Mouse (Mus musculus) spleen, embryonic (tissue): Measurements from ENCODE around the gene Slc6a9.

Source experiments
- CTCF ChIA-PET: fragments of 350-600 bp; sonication (Branson Sonifier 250); formaldehyde crosslinking; loops from one replicate; lab custom pipeline; 2022; lab: Charles Lee

Gene Slc6a9

DNA sequence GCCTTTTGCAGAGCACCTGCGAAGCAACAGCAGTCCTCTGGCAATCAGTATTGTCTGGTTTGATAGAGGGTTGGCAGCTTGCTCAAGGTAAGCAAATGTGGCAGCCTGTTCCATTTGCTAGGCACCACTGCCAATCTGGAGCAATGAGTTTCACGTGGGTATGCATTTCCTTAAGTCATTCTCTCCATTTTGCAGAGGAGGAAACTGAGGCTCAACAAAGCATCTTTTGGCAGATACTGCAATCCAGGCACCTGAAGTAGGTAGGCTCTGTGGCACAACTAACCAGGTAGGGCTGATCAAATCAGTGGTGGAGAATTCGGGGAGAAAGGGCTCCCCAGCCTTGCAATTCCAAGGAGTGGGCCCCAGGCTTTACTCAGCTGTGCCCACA is at the start of gene Slc6a9:
TSS of gene Slc6a9 (plus strand) at position 50 of the 388 bp plus-strand sequence.
- CTCF ChIA-PET, result no interaction called here

DNA sequence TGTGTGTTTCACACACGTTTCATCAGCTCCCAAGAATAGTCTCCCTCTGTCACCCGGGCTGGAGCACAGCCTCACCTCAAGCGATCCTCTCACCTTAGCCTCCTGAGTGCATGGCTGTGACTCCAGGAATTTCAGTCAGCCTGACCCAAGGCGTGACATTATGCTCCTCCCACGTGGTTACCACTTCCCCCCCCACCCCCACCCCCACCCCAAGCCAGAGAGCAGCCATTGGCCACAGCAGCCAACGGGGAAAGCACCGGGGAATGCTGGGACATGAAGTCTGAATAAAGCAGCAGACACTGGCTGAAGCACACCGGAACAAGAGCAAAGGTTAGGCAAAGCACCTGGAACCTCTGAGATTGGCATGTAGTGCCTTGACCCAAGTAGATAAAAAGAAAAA is 47.3 kb upstream of the Slc6a9 start:
- CTCF ChIA-PET, result no interaction called here

DNA sequence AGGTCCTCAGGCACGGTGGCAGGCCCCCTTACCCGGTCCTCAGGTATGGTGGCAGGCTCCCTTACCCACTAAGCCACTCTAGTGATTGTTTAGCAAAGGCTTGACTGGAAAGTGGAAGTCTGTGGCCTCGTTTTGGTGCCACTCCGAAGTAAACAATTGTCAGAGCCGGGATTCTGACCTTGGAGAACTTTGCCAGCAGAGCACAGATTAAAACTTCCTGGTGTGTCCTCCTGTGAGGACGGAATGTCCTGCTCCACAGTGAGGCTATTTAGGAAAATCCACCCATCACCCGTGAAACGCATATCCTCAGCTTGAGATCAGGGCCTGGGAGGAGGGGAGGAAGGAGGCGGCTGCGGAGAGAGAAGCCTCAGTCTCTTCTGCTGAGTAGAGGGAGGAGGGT is 46.0 kb upstream of the Slc6a9 start:
- CTCF ChIA-PET, result no interaction called here

DNA sequence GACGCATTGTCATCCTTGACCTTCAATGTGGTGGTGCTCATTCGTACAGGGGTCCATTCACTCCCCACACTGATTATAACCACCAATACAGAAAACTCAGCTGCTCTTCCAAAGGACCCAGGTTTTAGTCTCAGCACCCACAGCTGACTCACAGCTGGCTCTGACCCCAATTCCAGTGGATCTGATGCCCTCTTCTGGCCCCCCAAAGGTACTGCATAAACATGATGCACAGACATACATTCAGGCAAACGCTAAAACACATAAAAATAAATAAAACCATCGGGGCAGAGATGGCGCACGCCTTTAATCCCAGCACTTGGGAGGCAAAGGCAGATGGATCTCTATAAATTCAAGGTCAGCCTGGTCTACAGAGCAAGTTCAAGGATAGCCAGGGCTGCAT is 34.4 kb upstream of the Slc6a9 start:
- CTCF ChIA-PET, result interaction anchor here (0.6 kb wide), 1 partner anchor 1898 kb away, joined by 3 read pairs; no protein-coding TSS in a partner anchor

DNA sequence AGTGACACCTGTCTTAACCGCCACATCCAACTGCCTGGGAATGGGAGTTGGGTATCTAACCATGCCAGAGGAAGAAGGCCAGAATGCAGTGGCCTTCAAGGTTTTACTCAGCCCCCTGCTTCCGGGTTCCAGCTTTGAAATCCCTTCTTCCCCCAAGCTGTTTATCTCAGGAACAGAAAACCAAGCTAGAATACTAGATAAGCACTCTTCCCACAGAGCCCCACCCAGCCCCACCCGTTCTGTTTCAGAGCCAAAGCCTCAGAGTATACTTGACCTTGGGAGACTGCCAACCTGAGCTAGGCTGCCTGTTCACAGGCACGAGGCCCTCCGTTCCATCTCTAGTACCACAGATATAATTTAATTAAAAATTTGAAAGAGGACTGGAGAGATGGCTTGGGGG is 27.3 kb upstream of the Slc6a9 start:
- CTCF ChIA-PET, result no interaction called here

DNA sequence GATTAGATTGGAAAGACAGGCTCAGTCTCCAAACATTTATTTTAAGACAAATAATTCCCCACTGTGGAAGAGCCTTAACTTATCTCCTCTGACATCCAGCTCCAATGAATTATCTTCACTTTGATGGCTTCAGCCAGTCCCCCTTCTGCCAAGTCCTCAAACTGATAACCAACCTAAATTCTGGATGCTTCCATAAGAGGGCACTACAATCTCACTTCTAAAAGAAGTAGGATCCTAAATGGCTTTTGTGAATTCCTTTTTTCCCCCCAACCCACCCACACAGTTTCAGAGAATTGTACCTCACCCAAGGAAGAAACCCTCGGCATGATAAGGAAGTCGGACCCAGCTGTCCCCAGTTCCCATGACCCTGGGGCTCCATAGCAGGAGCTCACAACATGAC is 23.4 kb upstream of the Slc6a9 start:
- CTCF ChIA-PET, result no interaction called here

DNA sequence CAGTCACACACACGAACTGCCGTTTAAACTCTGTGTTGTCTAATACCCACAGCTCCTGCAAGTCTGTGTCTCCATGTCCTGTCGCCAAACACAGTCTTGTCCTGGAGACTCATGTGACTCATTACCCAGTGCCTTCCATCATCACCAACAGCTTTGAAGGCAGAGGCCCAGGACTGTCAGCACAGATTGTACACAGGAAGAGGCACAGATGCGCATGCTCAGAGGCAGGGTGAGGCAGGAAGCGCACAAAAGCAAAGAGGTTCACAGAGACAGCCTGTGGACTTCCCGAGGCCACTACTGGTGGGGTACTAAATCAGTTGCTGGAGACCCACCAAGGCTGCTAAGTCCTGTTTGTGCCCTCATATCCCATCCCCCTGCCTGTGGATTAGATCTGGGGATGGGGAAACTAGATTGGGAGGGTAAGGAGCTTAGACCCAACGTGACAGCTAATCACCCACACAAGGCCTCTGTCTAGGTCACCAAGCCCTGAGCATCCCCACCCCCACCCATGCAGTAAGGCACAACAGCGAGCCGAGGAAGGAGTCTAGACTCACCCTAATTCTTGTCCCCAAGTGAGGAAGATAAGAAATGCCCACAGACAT is 20.6 kb upstream of the Slc6a9 start:
- CTCF ChIA-PET, result no interaction called here

DNA sequence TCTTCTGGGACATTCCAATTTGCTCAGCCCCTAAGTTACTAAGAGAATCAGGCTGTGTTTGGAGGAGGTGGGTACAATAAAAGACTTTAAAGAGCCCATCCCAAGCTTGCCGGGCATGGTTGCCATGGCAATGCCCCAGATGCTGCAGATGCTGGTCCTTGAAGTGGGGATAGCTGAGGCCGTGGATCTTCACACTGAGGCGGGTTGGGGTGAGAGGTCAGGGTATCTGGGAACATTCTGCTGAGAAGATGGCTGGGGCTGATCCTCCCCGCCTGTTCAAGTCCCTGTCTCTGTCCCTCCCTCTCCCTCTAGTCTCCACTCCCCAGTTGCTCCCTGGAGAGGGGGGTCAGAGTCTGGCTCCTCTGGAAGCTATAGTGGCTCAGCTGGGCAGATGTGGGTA is 20.0 kb upstream of the Slc6a9 start:
- CTCF ChIA-PET, result no interaction called here

DNA sequence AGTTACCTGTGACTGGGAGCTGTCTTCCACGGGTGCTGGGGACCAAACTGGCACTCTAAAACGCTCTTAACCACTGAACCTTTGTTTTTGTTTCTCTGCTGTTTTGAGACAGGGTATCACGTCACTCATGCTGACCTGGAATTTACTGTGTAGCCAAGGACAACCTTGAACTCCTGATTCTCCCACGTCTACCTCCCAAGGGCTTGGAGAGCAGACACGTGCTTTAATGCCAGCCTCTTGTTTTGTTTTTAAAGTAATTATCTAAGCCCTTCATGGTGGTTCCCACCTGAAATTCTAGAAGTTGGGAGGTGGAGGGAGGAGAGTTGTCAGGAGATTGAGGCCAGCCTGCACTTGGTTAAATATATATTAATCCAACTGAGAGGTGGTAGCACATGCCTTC is 17.5 kb upstream of the Slc6a9 start:
- CTCF ChIA-PET, result no interaction called here

DNA sequence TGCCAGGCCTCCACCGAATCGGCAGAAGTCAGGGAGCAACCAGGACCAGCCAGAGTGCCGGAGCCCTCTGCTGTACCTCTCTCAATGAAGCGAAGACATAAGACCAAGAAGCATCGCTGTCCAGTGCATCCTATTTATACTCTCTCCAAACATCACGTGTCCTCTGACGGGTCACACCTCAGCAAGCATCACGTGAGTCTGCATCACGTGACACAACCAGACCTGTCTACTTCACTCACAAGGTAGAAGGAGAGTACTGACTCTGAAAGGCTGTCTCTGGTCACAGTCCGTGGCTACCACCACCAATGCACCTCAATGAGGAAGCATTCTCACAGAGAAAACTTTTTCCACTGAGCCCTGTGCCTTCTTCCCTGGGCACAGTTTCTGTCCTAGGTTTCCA is 16.3 kb upstream of the Slc6a9 start:
- CTCF ChIA-PET, result no interaction called here

DNA sequence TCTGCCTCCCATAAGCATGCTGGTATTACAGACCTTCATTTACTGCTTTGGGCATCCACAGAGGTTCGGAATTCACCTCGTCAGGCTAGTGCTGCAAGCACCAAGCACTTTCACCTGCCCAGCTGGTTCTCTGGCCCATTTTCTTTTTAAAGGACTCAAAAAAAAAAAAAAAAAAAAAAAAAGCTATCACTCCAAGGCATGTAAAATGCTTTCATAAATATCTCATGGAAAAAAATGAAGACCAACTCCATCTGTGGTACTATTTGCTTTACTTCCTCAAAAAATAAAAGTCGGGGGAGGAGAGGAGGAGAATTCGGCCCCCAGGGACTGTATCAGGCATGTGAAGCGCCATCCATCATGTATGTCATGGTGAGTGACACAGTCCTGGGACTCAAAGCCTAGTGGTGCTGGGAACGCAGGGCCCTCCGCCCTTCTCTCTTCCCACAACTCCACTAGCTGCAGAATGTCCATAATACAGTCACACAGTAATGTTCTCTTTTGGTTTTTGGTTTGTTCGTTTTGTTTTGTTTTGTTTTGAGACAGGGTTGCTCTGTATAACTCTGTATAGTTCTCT is 5.6 kb upstream of the Slc6a9 start:
- CTCF ChIA-PET, result no interaction called here

DNA sequence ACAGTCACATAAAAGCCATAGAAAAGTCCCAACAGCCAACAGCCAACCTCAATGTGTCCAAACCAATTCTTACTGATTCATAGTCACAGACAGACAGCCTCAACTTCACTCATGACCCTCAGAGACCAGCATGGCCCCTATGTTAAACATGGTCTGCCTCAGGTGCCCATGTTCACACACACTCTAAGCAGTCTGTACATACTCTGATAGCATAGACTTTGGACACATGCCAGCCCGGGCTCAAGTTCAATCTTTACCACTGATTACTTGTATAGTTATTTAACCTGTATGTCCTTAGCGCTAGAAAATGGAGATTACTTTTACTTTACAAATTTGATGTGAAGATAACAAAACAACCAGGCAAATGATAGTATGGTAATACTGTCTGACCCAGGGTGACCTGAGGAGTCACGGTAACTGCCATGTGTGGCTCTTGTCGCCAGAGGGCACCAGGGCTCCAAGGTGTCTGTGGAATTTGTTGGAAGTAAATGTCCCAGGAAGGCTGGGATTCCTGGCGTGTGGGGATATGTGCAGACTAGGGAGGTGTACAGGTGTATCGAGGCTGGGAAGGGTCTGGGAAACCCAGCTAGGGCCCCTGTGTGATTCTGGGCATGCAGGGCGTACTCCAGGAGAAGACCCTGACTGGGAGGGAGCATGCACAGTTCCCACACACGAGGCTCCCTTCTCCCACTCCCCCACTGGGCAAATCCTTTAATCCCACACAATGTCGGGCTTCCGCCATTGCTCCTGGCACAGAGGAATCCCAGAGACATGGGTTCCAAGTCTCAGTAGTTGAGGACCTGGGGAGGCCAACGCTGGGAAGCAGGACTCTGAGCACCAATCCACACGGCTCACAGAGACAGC is 4.8 kb upstream of the Slc6a9 start:
- CTCF ChIA-PET, result interaction anchor here (0.5 kb wide), 1 partner anchor 1920 kb away, joined by 4 read pairs; no protein-coding TSS in a partner anchor

DNA sequence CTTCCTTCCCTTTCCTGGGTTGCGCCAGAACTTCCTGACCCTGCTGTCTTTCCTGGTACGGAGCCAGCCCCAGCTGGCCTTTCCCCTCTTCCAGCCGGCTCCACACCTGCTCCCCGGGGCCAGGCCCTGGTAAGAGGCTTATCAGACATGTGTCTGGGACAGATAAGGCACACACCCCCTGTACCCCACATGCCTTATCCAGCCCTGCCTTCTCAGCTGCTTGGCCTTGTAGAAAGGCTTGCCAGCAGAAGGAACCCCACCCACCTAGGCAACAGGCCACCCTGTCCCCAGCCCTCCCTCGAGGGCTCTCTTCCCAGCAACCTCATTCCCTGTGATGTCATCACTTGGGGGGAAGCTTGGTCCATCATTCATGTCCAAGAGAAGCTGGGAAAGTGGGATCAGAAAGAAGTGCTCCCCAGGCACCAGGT is 4.2 kb upstream of the Slc6a9 start:
- CTCF ChIA-PET, result interaction anchor here (0.5 kb wide), 1 partner anchor 1919 kb away, joined by 4 read pairs; no protein-coding TSS in a partner anchor

DNA sequence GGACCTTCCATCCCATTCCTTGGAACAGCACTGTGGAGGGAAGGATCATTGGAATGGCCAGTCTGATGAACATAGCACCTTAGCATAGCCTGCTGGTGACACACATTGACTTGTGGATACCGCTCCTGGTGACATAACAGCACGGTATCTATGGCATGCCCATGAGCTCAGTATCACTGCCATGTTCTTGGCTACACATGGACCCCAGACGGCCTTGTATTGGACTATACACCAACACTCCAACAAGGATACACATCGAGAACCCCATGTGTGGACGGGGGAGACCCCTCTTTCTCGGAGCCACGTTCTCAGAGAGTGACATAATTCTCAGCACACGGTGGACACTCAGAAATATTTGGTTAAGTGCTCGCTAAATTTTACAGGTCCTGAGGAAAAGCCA is 3.5 kb upstream of the Slc6a9 start:
- CTCF ChIA-PET, result no interaction called here

DNA sequence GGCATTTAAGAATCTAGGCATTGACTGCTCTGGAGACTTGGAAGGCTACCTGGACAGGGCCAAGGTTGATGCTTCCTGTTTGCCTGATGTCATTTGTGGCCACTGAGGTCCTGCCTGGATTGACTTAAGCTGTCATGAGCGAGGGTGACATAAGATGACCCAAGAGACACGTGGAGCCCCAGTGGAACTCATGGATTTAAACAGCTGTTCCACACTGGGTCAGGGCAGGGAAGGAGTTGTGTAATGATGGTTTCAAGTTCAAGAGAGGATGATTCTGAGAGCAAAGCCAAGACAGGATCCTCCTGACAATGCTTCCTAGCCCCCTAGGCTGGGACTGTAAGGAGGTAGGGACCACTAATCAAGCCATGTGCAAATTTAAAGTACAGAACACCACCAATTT is 2.8 kb upstream of the Slc6a9 start:
- CTCF ChIA-PET, result no interaction called here

DNA sequence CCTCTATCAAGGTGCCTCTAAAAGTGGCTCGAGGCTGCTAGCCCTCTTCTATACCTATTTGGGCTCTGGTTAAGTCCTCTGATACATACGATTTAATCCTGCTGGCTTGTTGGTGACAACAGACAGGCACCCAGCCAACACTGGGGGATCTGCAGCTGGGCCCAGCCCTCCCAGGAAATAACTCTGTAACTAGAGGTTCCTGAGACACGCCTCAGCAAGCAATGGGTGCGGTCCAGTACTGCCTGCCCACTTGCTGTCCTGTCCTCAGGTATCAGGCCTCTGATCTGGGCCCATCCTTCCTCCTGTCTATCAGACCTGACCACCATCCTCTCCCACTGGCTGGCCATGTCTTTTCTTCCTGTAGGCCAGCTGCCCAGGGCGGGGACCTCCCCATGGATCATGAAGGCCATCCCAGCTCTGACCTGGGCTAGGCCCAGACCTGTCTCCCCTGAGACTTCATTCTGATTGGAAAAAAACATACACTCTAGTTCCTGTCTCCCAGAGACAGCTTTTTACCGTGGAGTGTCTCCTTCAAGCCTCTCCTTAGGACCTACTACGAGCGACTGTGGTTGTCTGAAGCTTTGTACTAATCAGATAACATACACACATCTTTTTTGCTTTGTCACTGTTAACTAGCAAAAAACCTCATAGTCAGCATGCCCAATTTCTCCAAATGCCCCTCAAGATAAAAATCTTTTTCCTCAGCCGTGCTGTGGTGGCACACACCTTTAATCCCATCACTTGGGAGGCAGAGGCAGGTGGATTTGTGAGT is 2.2 kb upstream of the Slc6a9 start:
- CTCF ChIA-PET, result no interaction called here

DNA sequence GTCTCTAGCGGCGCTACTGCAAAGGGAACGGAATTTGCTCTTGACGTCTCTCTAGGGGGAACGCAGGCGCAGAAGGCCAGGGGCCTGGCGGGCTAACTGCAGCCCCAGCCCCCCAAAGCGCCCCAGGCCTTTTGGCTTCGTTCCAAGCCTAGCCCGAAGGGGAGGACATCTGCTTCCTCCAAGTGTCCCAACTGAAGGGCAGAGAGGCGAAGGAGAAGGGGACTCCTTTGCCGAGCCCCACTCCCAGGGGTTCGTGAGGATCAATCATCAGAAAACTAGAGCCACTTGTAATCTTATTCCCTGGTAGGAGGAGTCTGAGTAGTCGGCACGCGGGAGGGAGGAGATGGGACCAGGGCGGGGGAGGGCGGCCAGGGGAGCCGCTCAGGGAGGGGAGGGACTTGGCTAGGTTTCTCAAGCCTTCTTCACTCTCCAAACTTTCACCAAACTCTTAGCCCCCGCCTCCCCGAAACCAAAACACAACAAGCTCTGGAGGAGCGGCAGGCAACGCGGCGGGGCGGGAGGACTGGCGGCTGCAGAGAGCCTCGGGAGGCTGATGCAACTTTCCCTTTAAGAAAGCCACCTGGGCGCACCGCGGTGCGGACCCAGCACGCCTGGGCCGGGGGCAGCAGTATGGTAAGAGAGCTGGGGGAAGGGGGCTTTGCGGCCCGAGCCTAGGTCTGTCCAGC is 682 bp downstream of the Slc6a9 start:
- CTCF ChIA-PET, result no interaction called here

DNA sequence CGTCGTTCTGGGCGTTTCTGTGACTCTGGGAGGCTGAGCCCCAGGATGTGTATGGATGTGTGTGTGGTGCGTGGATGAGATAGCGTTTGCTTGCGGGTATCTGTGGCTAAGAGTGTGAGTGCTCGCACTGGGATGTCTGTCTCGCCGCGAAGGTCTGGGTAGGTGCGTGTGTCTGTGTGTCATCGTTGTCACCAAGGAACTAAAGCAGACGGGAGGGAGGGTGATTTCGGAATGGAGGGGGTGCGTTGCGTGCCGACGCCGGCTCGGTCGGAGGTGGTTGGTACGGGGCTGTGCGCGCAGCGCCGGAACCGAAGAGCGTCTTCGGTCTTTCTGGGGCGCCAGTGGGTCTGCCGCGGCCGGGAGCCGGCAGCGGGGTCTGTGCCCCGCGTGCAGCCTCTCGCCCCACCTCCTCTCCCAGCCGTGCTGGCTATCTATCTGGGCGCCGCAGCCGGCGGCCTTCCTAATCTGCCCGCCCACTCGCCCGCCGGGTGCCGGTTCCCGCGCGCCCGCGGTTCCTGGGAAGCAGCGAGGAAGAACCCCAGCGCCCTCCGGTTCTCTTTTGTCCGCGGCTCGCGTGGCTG is 1.3 kb downstream of the Slc6a9 start:
- CTCF ChIA-PET, result no interaction called here

DNA sequence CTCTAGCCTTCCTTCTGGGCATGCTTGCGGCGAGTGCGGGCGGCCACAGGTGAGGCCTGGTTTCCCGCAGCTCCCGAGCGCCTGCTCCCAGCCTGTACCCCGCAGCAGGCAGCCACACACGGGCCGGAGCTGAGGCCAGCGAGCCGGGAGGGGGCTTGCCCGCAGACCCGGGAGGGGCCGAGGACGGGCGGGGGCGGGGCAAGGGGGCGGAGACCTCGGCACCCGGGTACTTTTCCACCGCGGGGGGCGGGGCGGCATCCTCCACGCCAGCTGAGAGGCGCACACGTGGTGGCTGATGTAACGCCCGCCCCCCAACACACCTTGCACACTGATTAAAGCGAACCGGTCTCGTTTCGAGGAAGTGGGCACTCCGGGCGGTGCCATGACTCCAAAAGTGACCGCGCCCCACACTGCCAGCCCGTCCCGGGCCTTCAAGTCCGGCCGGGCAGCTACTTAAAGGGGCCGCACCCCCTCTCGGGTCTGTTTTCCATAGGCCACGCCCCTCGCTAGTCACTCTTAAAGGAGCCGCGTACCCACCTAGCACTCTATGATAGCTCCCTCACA is 2.0 kb downstream of the Slc6a9 start:
- CTCF ChIA-PET, result no interaction called here

DNA sequence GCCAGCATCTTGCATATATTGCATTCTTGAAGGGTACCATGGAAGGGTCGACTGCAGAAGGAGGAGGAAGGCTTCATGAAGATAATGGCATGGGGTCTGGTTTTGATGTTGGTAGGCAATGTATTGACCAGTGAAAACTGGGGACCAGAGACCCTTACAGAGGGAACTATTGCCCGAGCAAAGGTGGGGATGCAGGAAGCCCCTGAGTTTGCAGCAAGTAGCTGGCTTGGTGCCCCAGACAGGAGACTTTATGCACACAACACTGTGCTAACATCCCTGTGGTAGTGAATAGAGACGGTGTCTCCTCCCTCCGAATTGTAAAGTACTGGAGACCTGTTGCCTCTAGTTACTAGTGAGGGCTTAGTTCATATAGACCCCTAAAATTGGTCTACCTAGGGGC is 3.0 kb downstream of the Slc6a9 start:
- CTCF ChIA-PET, result no interaction called here

DNA sequence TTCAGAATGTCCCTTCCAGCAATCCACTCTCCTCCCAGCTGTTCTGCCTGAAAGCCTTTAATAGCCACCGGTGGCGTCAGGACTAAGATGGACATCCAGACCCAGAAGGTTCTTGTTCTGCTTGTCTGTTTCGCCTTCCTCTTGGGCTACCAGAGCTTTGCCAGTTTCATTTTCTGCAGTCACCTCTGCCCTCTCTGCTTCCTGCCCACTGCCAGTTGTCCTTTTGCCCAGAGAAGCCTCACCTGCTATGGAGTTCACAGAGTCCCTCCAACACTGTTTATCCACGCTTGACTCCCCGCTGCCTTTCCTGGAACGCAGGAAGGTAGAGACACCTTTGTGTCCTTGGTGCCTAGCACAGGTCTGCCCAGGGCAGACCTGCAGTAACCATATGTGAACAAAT is 5.1 kb downstream of the Slc6a9 start:
- CTCF ChIA-PET, result interaction anchor here (0.7 kb wide), 1 partner anchor 24 kb away, joined by 16 read pairs; no protein-coding TSS in a partner anchor
